Mouse (Mus musculus): ENCODE results near the gene Kcna1.

Kcna1 gene
- long read RNA-seq, experiment 1, result 0 reads
- long read RNA-seq, experiment 2, result 0 reads

- intact Hi-C loops (cut with DNase I), result no loop called here
These were observed at the start of gene Kcna1 for GRCm38 (mm10) chr6:126646381-126646780. Kcna1 (minus strand) TSS chr6:126646384.

DNA sequence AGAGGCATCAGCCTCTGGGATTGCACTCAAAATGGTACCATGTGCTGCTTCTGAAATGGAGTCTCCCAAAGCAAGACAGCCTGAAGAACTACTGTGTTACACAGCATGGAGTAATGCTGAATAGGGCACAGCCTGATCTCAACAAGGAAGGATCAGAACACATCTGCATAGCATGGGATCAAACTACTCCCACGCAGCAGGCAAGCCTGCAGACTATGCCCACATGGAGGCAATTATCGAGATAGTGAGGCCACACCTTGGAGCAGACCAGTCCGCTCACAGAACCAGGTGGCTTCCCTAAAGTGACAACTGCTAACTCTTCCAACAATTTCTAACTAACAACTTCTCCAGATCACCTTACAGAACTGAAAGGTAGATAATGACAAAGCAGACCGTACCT, 40.9 kb upstream of the Kcna1 start:
- intact Hi-C loops (cut with DNase I), result no loop called here

GRCm38 (mm10) chr6:126685135-126685534, 39.0 kb upstream of the Kcna1 start:
- intact Hi-C loops (cut with DNase I), result no loop called here

GRCm38 (mm10) chr6:126678961-126679360, 32.8 kb upstream of the Kcna1 start:
- intact Hi-C loops (cut with DNase I), result no loop called here

DNA sequence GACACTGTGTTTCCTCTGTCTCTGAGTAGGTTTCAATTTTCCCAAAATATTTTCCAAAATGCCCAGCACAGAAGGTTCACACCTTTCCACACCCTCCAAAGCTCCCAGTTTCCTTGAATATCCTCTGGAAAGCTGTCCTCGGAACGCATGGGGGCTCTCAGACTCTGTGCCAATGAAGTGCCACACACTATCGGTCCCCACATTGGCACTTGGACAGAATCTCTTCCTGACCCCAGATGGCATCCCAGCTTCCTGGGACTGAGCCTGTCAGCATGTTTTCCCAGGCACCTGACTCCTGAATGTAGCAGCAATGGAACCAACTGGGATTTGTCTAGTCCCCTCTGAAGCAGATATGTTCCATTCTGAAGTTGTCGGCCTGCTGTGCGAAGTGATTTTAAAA, 20.8 kb upstream of the Kcna1 start:
- intact Hi-C loops (cut with DNase I), result no loop called here

DNA sequence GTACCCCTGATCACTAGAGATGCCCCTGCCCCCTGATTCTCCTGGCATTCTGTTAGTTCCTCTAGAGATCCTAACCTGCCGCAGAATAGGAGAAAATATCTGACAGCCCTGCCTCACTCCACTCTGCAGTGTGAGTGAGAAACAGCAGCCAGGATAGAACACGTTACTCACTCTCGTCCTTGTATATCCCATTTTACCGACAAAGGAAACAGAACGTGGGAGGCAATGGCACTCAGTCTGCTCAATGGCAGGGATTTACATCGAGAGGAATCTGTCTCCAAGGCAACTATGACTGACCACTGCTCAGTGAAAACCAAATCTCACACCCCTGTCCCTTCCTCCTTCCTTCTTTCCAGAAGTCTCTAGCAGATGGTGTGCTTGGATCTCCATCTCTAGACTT, 19.9 kb upstream of the Kcna1 start:
- intact Hi-C loops (cut with DNase I), result no loop called here

- intact Hi-C loops (cut with DNase I), result no loop called here
These were observed 18.4 kb upstream of the Kcna1 start for GRCm38 (mm10) chr6:126664569-126664968.

DNA sequence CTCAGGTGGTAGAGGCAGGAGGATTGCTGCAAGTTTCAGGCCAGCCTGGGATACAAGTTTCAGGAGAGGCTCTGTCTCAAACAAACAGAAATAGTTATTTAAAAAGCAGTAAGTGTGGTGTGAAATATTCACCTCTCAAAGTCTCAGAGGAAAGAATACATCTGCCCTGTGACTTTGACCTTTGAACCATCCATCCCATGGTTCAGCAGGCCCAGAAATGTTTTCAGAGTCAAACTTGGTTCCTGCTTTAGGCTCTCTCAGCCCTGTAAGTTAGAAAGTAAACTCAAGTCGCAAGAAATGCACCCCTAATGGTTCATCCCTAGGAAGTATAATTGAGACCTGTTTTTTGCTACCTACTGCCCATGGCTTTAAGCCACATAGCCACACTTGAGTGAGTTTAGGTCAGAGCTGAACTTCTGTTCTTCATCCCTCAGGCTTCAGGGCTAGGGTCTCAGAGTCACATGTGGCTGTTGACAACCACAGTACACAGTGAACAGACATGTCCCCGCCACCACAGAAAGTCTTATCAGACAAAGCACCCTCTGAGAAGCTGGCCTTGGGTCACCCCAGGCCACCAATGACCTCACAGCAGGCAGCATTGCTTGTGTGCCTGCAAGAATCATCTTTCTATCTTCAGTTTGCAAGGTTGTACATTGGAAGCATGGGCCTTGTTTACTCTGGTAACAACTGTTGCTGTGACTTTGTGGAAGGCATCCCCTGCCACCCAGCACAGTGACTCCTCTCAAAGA, 11.6 kb upstream of the Kcna1 start:
- intact Hi-C loops (cut with DNase I), result no loop called here

- intact Hi-C loops (cut with DNase I), result no loop called here
These were observed 7.4 kb upstream of the Kcna1 start for GRCm38 (mm10) chr6:126653561-126653960.

- intact Hi-C loops (cut with DNase I), result no loop called here
These were observed 383 bp downstream of the Kcna1 start for GRCm38 (mm10) chr6:126645644-126646358.

- intact Hi-C loops (cut with DNase I), result no loop called here
These were observed 1.1 kb downstream of the Kcna1 start for GRCm38 (mm10) chr6:126645044-126645541.

- intact Hi-C loops (cut with DNase I), result no loop called here
These were observed 1.8 kb downstream of the Kcna1 start for GRCm38 (mm10) chr6:126644181-126645043.

- intact Hi-C loops (cut with DNase I), result no loop called here
These were observed 2.7 kb downstream of the Kcna1 start for GRCm38 (mm10) chr6:126643341-126644055.

- intact Hi-C loops (cut with DNase I), result no loop called here
These were observed 3.3 kb downstream of the Kcna1 start for GRCm38 (mm10) chr6:126642856-126643321.

DNA sequence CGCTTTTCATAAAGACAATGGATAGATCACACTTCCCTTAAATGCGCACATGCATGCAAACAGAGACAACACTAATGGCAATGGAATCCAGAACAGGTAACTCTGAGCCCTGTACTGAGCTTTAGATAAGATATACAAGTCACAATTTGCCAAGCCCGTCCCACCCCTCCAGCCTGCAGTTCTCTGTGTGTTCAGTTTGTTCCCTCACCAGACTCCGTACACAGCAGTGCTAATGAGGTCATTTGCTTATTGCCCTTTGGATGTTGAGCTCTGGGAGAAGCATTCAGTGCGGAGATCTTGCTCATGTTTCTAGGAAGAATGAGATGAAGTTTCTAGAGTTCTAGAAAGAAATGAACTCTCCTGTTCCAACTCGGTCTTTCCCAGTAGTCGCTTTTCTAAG, 17.7 kb downstream of the Kcna1 start:
- intact Hi-C loops (cut with DNase I), result no loop called here

GRCm38 (mm10) chr6:126618455-126618854, 27.7 kb downstream of the Kcna1 start:
- intact Hi-C loops (cut with DNase I), result no loop called here

- intact Hi-C loops (cut with DNase I), result no loop called here
These were observed 35.4 kb downstream of the Kcna1 start for GRCm38 (mm10) chr6:126610746-126611145.

DNA sequence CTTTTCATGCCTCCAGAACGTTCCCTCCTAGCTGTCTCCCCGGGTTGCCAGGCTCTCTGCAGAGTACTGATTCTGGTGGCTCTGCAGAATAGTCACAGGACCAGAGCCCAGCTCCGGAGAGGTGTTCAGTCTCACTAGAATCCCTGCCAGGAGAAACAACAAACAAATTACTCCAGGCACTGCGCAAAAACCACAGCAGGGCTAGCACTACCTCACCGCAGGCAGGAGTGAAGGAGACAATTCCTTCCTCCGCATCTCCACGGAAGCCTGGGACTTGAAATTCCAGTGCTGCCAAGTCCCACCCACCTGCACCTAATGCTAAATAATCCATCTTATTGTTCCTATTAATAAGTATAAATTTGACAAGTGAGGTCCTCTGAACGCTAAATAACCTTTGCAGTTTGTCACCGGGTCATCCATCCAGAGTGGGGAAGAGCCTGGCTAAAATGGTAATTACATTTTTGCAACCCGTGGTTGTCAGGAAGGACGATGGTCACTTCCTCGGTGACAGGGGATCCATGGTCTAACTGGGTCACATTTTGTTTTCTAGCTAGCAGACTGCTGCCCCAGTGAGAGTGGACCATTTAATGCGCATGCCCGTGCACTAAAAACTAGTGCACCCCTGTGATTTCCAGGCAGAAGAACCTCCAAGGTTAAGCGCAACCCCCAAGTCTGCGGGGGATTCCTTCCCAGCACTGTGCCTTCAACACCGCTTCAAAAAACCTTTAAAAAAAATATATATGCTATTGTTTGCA, 36.8 kb downstream of the Kcna1 start:
- intact Hi-C loops (cut with DNase I), result no loop called here

GRCm38 (mm10) chr6:126601843-126602326, 44.3 kb downstream of the Kcna1 start:
- intact Hi-C loops (cut with DNase I), result no loop called here

Data from adrenal gland (tissue).